Mouse (Mus musculus): ENCODE data around the gene Fut7.

The Fut7 gene

DNA sequence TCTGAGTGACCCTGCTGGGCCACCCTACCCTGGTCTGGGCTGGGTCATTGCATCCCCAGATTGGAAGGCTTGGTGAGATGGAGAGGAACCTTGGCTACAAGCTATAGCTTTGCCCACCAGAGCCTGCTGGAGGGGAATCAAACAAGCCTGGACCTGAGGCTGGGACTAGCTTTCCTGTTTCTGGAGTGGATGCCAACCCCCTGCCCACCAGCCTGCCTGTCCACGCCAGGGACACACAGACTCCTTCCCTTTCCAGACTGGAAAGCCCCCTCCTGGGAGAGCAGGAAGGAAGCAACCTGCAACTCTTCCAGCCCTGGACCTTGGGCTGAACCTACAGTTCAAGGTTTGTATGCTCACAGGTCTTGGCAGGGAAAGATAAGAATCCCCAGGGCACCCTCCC, 559 bp downstream of the Fut7 start:
- no peak for DNase-seq (ENCODE audit: low spot score in 2 of 2)

DNA sequence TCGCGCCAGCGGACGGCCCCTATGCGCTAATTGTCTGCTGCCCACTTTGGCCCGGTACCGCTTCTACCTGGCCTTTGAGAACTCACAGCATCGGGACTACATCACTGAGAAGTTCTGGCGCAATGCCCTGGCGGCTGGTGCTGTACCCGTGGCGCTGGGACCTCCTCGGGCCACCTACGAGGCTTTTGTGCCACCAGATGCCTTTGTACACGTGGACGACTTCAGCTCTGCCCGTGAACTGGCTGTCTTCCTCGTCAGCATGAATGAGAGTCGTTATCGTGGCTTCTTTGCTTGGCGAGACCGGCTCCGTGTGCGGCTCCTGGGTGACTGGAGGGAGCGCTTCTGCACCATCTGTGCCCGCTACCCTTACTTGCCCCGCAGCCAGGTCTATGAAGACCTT, 2.4 kb downstream of the Fut7 start:
- no peak for DNase-seq (ENCODE audit: low spot score in 2 of 2)

DNA sequence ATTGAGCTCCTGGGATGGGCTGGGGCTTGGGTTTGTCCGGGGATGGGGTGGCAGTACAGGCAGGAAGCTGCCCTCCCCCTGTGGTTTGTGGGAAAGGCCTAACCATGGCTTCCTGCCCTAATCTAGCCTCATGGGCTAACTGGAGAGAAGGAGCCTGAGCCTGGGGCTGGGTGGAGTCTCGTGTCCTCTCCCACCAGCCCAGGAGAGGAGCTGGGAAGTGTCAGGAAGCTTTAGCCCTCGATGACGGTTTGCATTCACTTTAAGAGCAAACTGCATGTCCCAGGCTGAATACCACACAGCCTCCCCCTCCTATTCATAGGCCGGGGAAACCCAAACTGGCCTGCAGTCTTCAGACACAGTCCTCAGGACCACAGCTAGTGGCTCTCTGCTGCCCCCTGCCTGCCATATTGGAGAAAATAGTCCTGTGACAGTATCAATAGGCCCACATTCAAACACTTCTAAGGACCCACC, 3.7 kb downstream of the Fut7 start:
- peak; percentile 66 to 69 for DNase-seq (ENCODE audit: low spot score in 2 of 2)

DNA sequence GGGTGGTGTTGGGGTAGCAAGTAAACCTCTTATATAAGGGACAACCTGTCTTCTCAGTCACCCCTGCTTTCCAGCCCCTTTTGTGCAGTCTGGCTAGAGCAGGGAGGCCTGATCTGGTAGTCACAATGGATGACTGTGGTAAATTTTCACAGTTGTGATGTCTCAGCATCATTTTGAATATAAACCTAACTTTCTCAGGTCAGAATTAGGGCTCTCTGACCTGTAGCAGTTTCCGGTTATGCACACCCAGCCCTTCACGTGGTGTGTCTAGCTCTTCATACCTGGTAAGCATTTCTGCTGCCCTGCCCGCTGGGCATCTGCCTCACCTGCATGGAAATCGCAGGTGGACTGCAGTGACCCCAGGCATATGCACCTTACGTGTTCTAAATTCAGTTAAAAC, 4.2 kb downstream of the Fut7 start:
- no peak for DNase-seq (ENCODE audit: low spot score in 2 of 2)

DNA sequence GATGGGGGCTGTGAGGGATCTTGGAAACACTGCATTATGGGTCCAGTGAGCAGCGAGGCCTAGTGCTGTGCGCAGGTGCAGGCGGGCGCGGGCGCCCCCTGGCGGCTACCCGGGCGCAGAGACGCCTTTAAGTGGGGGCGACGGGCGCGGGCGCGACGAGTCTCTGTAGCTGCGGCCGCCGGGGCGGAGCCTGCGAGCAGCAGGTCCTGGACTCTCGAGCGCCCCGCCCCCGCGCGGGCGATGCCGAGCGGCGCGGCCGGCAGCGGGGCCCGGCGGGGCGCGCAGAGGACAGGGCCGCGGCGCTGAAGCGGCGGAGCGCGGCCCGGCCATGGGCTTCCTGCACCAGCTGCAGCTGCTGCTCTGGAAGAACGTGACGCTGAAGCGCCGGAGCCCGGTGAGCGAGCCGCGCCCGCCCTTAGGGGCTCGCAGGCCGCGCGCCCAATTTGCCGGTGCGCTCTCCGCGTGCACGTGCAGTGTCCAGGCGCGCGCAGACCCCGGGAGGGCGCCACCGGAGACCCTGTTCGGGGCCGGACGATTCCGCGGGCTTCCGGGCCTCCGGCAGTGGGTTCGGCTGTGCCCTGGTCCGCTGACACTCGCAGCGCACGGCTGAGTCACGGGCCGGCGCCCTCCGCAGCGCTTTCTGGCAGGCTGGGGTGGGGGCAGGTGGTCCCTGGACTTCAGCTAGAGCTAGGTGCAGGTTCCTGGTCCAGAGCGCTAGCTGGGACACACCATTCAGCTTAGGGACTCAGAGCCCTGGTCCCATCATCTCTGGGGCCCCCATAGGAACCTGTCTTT, 5.6 kb downstream of the Fut7 start, which contains the start of gene Abca2:
Abca2 (plus strand) TSS at position 262 of the 795 bp plus-strand sequence.
- DNase-seq (ENCODE audit: low spot score in 2 of 2) = peak; percentile 95 to 96

DNA sequence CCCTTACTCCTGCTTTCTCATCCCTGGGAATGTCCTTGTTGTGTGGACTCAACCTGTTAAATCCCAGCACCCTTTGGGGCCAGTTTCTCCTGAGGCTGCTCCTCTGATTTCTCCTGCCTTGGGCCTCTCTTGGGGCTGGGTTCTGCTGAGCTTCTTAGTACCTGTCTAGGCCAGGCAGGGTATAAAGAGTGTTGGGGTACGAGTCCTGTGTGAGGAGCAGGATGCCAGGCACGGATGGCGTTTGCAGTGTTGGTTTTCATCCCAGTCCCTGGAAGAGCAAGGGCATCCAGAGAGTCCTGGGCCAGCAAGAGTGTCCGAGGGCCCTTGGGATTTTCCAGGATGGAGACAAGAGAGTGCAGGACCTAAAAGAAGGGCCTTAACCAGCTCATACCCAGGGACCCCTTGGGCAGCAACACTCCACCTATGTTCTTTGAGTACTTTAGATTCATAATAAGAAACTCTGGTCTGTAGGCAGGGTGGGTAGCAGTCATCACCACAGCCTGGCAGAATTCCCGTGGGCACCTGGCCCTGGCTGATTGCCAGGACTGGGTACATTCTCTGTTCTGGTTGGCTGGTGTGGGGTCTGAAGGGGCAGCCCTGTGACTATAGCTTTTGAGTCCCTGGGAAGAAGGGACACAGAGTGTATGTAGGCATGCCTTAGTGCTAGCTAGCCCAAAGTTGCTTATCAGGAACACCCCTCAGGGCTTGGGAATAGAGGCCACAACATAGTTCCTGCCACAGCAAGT, 6.5 kb downstream of the Fut7 start:
- DNase-seq (ENCODE audit: low spot score in 2 of 2) = peak in 1 of 2 experiments; percentile 21

DNA sequence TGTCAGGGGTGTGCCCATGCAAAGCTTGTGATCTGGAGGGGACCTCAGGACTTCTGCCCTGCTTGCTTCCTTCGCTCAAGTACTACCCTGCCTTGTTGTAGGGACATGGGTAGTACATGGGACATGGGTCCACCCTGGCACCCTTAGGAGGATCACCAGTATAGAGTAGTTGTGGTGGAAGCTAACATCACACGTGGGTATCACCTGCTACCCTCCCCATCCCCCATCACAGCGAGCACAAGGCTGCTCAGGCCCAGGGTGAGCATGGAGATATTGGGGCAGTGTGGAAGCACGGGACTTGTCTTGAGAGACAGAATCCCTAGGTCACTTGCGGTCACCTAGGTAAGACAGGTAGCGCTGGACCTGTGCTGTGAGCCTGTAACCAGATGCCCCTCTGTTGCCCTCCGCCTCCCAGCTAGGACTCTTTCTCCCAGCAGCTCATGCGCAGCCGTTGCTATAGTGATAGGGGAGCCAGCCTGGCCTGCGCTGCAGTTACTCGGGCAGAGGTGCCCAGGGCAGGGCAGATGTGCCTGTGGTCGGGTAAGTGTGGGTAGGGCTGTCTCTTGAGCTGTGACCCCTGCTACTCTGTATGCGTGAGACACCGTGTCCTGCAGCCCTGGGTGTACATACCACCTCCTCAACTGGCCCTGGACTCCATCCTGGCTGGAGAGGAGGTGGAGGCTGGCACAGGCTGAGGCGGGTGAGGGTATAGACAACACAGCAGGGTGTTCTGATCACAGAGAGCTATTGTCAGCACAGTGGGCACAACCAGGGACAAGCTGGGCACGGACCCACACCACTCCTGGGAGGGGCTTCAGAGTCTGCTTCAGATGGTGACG, 7.5 kb downstream of the Fut7 start:
- peak; percentile 23 to 26 for DNase-seq (ENCODE audit: low spot score in 2 of 2)

DNA sequence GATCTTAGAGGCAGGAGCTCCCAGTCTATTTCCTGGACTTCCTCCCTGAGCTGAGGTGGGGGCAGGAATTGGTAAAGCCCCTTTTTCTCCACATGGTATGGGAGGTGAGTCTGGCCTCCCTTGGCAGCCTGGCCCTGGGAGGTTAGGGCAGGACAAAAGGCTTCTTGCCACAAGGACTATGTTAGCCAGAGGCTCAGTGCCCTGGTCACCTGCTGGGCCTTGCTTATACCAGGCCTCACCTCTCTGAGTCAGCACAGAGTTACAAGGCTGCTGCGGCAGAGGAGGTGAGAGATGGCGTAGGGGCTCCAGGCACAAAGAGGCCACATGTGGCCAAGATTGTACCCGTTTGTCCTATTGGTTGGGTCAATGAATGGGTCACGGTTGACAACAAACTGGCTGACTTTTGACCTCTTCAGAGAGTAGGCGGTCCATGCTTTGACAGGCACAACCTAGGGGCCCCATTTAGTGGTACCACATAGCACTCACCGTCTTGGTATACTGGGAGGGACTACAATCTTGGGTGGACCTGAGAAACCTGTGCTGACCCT, 8.3 kb downstream of the Fut7 start:
- DNase-seq (ENCODE audit: low spot score in 2 of 2) = no peak

DNA sequence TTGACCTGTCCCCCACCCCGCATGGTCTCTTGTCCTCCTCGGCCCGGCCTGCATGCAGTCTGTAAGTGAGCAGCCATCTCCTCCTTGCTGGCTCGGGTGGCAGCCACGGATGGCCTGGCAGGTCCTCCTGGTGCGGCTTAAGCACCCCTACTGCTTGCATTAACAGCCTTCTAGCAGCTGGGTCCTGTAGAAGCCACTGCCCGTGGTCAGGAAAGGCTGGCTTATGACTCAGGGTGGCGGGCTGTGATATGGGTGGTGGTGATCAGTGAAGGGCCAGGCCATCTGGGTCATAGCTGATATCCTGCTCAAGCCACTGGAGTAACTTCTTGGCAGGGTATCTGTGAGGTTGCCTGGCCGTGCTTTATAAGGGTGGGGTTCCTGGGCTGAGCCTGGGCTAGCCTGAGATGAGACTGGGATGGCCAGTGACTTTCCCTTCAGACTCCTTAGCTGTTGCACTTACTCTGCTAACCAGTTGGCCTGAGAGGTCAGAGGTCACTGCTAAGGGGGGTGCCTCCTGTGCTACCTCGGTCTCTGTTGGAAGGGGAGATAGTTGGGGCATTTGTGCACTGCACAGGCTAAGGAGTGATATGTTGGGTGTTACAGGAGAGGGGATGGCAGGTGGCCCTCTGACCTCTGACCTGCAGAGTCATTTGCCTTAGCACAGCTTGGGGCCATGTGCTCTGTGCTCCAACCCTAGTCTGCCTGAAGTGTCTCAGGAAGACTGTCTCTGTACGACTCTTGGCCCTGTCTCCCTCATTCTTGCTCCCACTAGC, 9.4 kb downstream of the Fut7 start:
- no peak for DNase-seq (ENCODE audit: low spot score in 2 of 2)

DNA sequence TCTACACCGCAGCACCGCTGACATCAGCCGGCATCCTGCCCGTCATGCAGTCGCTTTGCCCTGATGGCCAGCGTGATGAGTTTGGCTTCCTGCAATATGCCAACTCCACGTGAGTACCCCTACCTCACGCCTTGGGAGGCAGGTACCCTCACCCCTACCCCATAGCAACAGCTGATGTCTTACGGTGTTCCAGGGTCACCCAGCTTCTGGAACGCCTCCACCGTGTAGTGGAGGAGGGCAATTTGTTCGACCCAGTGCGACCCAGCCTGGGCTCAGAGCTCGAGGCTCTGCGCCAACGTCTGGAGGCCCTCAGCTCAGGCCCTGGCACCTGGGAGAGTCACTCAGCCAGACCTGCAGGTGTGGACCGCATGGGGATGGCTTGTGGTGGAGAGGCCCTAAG, 10.0 kb downstream of the Fut7 start:
- no peak for DNase-seq (ENCODE audit: low spot score in 2 of 2)

DNA sequence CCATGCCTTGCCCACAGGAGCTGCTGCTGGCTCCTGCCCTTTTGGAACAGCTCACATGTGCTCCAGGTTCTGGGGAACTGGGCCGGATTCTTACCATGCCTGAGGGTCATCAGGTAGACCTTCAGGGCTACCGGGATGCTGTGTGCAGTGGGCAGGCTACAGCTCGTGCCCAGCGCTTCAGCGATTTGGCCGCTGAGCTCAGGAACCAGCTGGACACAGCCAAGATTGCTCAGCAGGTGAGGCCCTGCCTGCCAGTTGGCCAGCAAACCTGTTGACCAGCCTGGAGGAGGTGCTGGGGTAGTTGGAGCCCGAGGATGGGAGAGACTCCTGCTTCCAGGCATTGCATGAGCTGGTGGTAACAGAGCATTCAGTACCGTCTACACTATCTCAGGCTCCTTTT, 11.2 kb downstream of the Fut7 start:
- no peak for DNase-seq (ENCODE audit: low spot score in 2 of 2)

DNA sequence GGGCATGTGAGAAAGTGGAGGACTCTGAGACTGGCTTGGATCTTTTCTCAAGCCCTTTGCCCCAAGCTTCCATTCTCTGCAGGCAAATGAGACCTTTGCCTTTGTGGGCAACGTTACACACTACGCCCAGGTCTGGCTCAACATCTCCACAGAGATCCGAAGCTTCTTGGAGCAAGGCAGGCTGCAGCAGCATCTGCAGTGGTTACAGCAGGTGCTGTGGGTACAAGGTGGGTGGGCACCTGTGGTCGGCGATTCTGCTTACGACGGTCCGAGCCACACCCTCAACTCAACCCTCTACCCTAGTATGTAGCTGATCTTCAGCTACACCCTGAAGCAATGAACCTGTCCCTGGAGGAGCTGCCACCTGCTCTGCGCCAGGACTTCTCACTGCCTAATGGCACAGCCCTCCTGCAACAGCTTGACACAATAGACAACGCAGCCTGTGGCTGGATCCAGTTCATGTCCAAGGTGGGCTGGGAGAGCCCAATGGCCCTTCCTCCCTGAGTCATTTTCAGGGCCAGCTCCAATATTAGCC, 13.3 kb downstream of the Fut7 start:
- DNase-seq (ENCODE audit: low spot score in 2 of 2) = no peak

DNA sequence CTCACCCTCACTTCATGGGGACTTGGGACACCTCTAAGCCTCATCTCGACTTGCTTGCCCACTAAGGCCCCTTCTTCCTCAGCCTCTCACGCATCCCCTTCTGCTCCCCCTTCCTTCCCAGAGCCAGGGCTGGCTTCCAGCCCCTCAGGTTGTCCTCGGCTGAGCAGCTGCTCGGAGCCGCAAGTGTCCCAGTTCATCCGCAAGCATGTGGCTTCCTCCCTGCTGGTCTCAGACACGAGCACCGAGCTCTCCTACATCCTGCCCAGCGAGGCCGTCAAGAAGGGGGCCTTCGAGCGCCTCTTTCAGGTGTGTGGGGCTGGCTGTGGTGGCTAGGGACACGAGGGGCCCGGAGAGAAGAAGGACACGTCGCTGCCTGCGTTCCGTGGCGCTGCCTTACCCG, 18.0 kb downstream of the Fut7 start:
- DNase-seq (ENCODE audit: low spot score in 2 of 2) = no peak

DNA sequence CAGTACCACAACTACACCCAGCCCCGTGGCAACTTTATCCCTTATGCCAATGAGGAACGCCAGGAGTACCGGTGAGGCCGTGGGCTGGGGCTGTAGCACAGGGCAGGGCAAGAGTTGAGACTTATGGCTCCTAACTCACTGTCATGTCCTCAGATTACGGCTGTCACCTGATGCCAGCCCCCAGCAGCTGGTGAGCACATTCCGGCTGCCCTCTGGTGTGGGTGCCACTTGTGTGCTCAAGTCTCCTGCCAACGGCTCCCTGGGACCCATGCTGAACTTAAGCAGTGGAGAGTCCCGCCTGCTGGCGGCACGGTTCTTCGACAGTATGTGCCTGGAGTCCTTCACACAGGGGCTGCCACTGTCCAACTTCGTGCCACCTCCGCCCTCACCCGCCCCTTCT, 19.6 kb downstream of the Fut7 start:
- no peak for DNase-seq (ENCODE audit: low spot score in 2 of 2)

DNA sequence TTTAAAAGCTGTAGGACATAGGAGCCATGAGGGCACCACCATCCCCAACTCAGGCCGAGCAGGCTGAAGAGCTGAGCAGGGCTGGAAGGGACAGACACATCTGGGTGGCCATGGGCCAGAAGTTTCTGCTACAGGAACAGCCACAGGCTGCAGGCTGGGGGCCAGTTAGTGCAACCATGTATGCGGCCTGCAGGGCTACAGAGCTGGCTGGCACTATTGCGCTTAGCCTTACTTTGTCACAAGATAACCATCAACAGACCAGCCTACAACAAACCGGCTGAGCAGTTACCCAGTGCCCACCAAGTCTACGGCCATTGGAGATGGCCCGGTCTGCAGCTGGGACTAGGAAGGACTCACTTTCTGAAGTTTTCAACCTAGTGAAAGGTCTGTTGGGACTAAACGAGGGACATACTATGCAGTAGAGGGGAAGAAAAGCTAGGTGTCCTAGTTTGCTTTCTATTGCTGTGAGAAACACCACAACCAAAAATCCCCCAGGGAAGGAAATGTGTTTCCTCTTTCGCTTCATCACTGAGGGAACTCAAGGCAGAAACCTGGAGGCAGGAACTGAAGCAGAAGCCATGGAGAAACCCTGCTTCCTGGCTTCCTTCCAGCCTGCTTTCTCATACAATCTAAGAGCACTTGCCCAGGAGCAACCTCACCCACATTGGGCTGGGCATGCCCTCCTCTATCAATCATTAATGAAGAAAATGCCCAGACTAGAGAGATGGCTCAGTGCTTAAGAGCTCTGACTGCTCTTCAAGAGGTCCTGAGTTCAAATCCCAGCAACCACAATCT, 28.0 kb downstream of the Fut7 start:
- DNase-seq (ENCODE audit: low spot score in 2 of 2) = no peak

DNA sequence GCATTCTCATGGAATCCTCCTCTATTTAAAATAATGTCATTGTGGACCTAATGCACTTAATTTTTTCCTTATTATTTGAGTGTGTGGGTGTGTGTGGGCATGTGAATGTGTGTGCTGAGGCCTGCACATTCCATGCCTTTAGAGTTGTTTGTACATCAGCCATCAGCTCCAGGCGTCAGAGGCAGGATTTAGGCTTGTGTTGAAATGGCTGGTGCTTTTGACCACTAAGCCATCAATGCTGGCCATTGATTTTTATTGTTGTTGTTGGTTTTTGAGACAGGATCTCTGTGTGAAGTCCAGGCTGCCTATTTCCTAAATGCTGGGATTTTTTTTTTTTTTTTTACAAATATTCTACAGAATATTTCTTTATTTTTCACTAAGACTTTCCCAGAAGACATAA, 29.9 kb downstream of the Fut7 start:
- no peak for DNase-seq (ENCODE audit: low spot score in 2 of 2)

DNA sequence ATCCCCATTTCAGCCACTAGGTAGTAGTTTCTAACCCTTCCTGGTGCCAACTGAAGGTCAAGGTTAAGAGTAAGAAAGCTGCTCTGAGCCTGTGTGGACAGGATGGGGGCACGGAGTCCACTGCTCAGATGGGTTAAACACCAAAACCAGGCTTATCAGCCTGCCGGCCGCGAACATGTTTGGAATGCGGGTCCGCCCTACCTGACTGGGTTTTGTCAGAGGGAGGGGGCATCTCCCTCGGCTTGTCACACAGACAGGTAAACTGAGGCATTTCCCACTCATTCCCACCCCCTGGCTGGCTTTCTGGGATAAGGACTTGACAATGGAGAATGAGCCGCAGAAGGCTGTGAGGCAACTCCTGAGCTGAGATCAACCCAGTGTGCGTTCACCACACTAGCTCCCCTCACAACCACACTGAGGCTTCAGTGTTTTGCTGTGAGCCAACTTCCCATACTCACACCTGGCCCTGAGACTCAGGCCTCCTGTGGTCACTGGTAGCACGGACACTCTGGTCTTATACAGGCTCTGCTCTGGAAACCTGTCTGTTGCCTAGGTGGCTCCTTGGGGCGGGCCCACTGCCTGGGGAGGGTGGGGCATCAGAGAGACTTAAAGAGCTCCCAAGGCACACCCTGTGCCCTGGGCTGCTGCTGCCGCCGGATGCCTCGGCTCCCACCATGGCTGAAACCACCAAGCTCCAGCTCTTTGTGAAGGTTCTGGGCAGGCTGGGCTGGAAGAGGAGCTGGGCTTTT, 33.3 kb downstream of the Fut7 start, which contains the start of gene Clic3:
Clic3 (plus strand) TSS at position 634 of the 749 bp plus-strand sequence.
- no peak for DNase-seq (ENCODE audit: low spot score in 2 of 2)

DNA sequence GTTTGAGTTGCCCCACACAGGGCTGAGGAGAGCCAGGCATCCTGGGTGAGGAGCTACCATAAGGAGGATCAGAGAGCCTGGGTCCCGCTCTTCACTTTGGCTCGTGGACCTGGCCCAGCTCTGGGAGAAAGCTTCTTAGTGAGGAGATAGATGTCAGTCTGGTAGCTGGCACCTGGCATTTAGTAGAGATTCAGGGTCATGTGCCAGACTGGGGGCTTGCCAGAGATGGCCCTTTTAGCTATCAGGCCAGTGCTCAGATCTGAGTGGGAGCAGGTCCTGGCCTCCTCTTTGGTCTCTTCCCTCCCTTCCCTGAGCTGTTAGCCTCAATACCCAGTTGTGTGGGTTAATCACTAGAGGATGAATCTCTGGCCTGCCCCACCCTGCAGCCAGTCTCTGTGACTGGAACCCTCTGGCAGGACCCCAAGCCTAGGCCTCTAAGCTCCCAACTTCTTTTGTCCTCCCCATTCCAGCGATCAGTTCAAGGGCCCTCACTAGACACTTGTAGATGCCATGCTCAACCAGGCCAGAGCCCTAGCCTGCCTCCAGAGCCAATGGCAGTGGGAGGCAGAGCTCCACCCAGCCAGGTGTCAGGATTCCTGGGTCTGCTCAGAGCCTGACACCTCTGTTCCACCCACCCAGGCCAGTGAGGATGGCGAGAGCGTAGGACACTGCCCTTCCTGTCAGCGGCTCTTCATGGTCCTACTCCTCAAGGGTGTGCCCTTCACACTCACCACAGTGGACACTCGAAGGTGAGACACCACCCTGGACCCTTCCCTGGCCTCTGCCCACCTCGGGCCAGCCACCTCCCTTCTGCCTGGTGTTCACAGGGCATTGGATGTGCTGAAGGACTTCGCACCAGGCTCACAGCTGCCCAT, 34.2 kb downstream of the Fut7 start:
- DNase-seq (ENCODE audit: low spot score in 2 of 2) = no peak
